In genomic region chr3:68526416-68526815, GRCm38 (mm10) we compare ENCODE assay signal across 22 mouse cellular contexts.
DNase-seq lines count a peak whose midpoint lies in the region; ATAC-seq and TF ChIP-seq lines count a peak whose summit lies in the region.
"Had no signal": no experiment of that assay in that cellular context is flagged by ENCODE, and none has a peak within 500 bp of the region (broad histone marks: within the 10 kb centered on the region; RNA-seq: fewer than 3 reads in every experiment).

No protein-coding gene starts in this region.

- H3K36me3 ChIP-seq in heart, embryonic 13.5 days: no peaks in the 10 kb centered on the region
- H3K36me3 ChIP-seq in heart, postnatal 0 days (replicated peaks; ENCODE audit: control insufficient read depth, insufficient read depth, low read length): no peaks in the 10 kb centered on the region
- H3K36me3 ChIP-seq: embryonic facial prominence, embryonic 12.5 days; forebrain, embryonic 15.5 days; G1E; hindbrain, embryonic 15.5 days had no signal

- DNase-seq in heart, adult 11 months: peak; percentile 61
- no peak for DNase-seq in heart, postnatal 4 days
- no peak for DNase-seq in heart, postnatal 14 days
- DNase-seq in heart, postnatal 0 days (ENCODE audit: low spot score): no peak
- no peak for DNase-seq in heart, adult 18-20 months
- no peak for DNase-seq in Patski (ENCODE audit: low read depth, low spot score)
- no peak for DNase-seq in thymus, postnatal 10 days (ENCODE audit: low spot score in 2 of 2)
- DNase-seq: adrenal gland, postnatal 14 days; B cell, adult 2 months; cerebellum, adult 11-12 months; cerebellum, adult 9-10 months; cerebellum, postnatal 25 days; gastrocnemius, postnatal 36 days; kidney, adult 2 months had no signal

- POLR2A ChIA-PET in Patski (lab: Charles Lee): interaction anchor here (1.0 kb wide), 1 partner anchor 9 kb away, joined by 3 read pairs; no protein-coding TSS in a partner anchor

- no peaks in the 10 kb centered on the region for H3K27me3 ChIP-seq in heart, embryonic 13.5 days (replicated peaks)
- no peaks in the 10 kb centered on the region for H3K27me3 ChIP-seq in heart, postnatal 0 days (ENCODE audit: control insufficient read depth, insufficient read depth, low read length)
- H3K27me3 ChIP-seq in Patski: no peaks in the 10 kb centered on the region
- H3K27me3 ChIP-seq: embryonic facial prominence, embryonic 12.5 days; forebrain, embryonic 15.5 days; hindbrain, embryonic 15.5 days had no signal

- H3K9ac ChIP-seq in heart, embryonic 13.5 days: peak overlapping the region; percentile 56
- H3K9ac ChIP-seq in heart, postnatal 0 days (replicated peaks; ENCODE audit: low read depth, low read length): no peak overlapping the region
- H3K9ac ChIP-seq: embryonic facial prominence, embryonic 12.5 days; forebrain, embryonic 15.5 days; hindbrain, embryonic 15.5 days had no signal

- WGBS in heart, embryonic 13.5 days: 23% methylated on average over 4 of the region's 4 CpGs
- WGBS in heart, postnatal 0 days: 32% methylated on average over 4 of the region's 4 CpGs

- H3K9me3 ChIP-seq in heart, embryonic 13.5 days: no peaks in the 10 kb centered on the region
- no peaks in the 10 kb centered on the region for H3K9me3 ChIP-seq in heart, postnatal 0 days (replicated peaks; ENCODE audit: control insufficient read depth, low read length)
- H3K9me3 ChIP-seq: embryonic facial prominence, embryonic 12.5 days; forebrain, embryonic 15.5 days; hindbrain, embryonic 15.5 days had no signal

- H3K4me1 ChIP-seq in heart, embryonic 13.5 days: peaks cover 37% of the 10 kb centered on the region
- H3K4me1 ChIP-seq in heart, postnatal 0 days (ENCODE audit: control insufficient read depth, insufficient read depth): peaks cover 15% of the 10 kb centered on the region
- H3K4me1 ChIP-seq: embryonic facial prominence, embryonic 12.5 days; forebrain, embryonic 15.5 days had no signal

- intact Hi-C loops in heart, postnatal 14 days (cut with DNase I): no loop called here

- H3K4me2 ChIP-seq in heart, embryonic 13.5 days: no peak overlapping the region
- H3K4me2 ChIP-seq in heart, postnatal 0 days (ENCODE audit: low read depth, low read length): no peak overlapping the region
- H3K4me2 ChIP-seq: embryonic facial prominence, embryonic 12.5 days; forebrain, embryonic 15.5 days; hindbrain, embryonic 15.5 days had no signal

- H3K4me3 ChIP-seq in heart, embryonic 13.5 days: no peak overlapping the region
- H3K4me3 ChIP-seq in heart, postnatal 0 days (ENCODE audit: low read depth, low read length): no peak overlapping the region
- H3K4me3 ChIP-seq: embryonic facial prominence, embryonic 12.5 days; forebrain, embryonic 15.5 days; hindbrain, embryonic 15.5 days had no signal

- CTCF ChIA-PET in Patski (lab: Charles Lee): interaction anchor here (2.0 to 5.8 kb wide), 2 partner anchors 8 to 11 kb away, joined by 9 to 47 read pairs; no protein-coding TSS in a partner anchor

- peak overlapping the region; percentile 44 for H3K27ac ChIP-seq in heart, embryonic 13.5 days (replicated peaks)
- H3K27ac ChIP-seq in heart, postnatal 0 days (ENCODE audit: low read depth): peak overlapping the region; percentile 71
- H3K27ac ChIP-seq: embryonic facial prominence, embryonic 12.5 days; forebrain, embryonic 15.5 days; hindbrain, embryonic 15.5 days had no signal

- TF ChIP-seq EP300 in heart, postnatal 0 days (IDR thresholded peaks at IDR 0.05; ENCODE audit: low read depth): no peak

- no peak for TF ChIP-seq CTCF in heart, postnatal 0 days (IDR thresholded peaks at IDR 0.05; ENCODE audit: low read depth)
- no peak for TF ChIP-seq CTCF in Patski (IDR thresholded peaks at IDR 0.05)

- in situ Hi-C loops in Patski (cut with MboI; ENCODE audit: low pct_unique_long_range_greater_than_20kb): no loop called here

- ATAC-seq in heart, embryonic 13.5 days (ENCODE audit: extremely low read depth, insufficient number of reproducible peaks, low FRiP score, low TSS enrichment): no peak
- ATAC-seq in heart, postnatal 0 days (ENCODE audit: insufficient read depth, low read depth): peak; percentile 47; the same call in 1 of the 2 replicates
- peak; percentile 44 for ATAC-seq in Patski
- ATAC-seq: activated CD4-positive, CD25-positive, alpha-beta regulatory T cell, adult 4 months; CD4-positive, CD25-positive, alpha-beta regulatory T cell, adult 4 months; forebrain, embryonic 15.5 days; intestine, embryonic 16.5 days had no signal
